Mouse (Mus musculus) forebrain, embryonic 10.5 days (tissue): ENCODE data around the gene Gnai2. TPM values are rescaled to one million over a fixed set of nuclear protein-coding genes. Genes with fewer than 3 reads are reported as not detected.

Experiments
- DNase-seq: peaks from one replicate; pipeline ENCODE4 v3.0.0-alpha.2; 2017; ENCODE audit warnings: low spot score; ENCODE audit errors: extremely low spot score
- H3K27ac ChIP-seq: fragments of 300-500 bp; sonication (generic); 2 replicates; pipeline ENCODE4 v1.5.1; 2016; ENCODE audit warnings: mild to moderate bottlenecking
- H3K27me3 ChIP-seq: fragments of 300-500 bp; sonication (generic); 2 replicates; pipeline ENCODE4 v1.6.1; 2016; ENCODE audit warnings: mild to moderate bottlenecking; ENCODE audit not compliant: poor library complexity, severe bottlenecking
- H3K36me3 ChIP-seq: fragments of 300-500 bp; sonication (generic); replicated peaks from 2 replicates; pipeline ENCODE4 v1.6.1; 2016; ENCODE audit warnings: mild to moderate bottlenecking, moderate library complexity
- H3K4me1 ChIP-seq: fragments of 300-500 bp; sonication (generic); 2 replicates; pipeline ENCODE4 v1.6.1; 2016
- H3K4me3 ChIP-seq: fragments of 300-500 bp; sonication (generic); 2 replicates; pipeline ENCODE4 v1.5.1; 2016; ENCODE audit warnings: mild to moderate bottlenecking, moderate library complexity
- H3K9me3 ChIP-seq: fragments of 300-500 bp; sonication (generic); 2 replicates; pipeline ENCODE4 v1.6.1; 2016; ENCODE audit warnings: mild to moderate bottlenecking, moderate library complexity
- WGBS: fragments of 180-500 bp; shearing (Covaris S2); methylation state at CpG from one replicate; pipeline ENCODE4 v1.1.7; 2016; 5-methylcytosine and 5-hydroxymethylcytosine counted together
- polyA plus RNA-seq: library from polyadenylated mRNA; unstranded; fragments of >200 nt; fragmentation: Nextera tagmentation; extraction: Ambion mirVana; gene quantifications from 2 replicates; pipeline ENCODE4 v1.2.1, GENCODE M21; 2016

Gene Gnai2
- polyA plus RNA-seq, 1 experiment from 2014 or later: 533 TPM

DNA sequence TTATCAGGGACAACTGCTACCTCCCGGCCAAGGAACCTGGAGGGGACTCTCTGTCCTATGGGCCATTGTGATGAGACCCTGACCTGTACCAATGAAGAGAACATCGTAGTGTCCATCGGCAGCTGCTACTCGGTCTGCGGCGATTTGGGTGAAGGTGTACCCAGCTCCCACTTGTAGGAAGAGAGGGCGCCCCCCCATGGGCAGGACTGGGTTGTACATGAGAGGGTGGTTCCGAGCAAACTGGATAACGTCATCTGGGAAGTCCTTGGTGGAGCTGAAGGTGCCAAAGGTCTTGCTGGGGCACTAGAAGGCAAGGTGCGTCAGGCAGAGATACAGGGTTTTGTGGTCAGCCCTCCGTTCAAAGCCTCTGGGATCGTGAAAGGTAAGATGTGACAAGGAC is 34.4 kb downstream of the Gnai2 start:
- Histone ChIP-seq H3K4me3 (no peak overlapping the region), H3K9me3 (no peaks in the 10 kb centered on the region), H3K36me3 (no peaks in the 10 kb centered on the region), H3K27me3 (peaks cover 54% of the 10 kb centered on the region), H3K27ac (no peak overlapping the region), H3K4me1 (peaks cover 50% of the 10 kb centered on the region)
- 83% methylated on average over 12 of the region's 12 CpGs for WGBS
- no peak for DNase-seq

GRCm38 (mm10) chr9:107599842-107600241 is 35.3 kb downstream of the Gnai2 start:
- H3K27me3 ChIP-seq: peaks cover 45% of the 10 kb centered on the region
- no peak for DNase-seq
- H3K27ac ChIP-seq: no peak overlapping the region
- H3K36me3 ChIP-seq: peaks cover 2% of the 10 kb centered on the region
- 75% methylated on average over 14 of the region's 14 CpGs for WGBS
- H3K4me1 ChIP-seq: peaks cover 41% of the 10 kb centered on the region
- no peaks in the 10 kb centered on the region for H3K9me3 ChIP-seq
- H3K4me3 ChIP-seq: no peak overlapping the region

- peaks cover 37% of the 10 kb centered on the region for H3K4me1 ChIP-seq
- 92% methylated on average over 9 of the region's 9 CpGs for WGBS
Observed at GRCm38 (mm10) chr9:107599433-107599832, 35.7 kb downstream of the Gnai2 start.

DNA sequence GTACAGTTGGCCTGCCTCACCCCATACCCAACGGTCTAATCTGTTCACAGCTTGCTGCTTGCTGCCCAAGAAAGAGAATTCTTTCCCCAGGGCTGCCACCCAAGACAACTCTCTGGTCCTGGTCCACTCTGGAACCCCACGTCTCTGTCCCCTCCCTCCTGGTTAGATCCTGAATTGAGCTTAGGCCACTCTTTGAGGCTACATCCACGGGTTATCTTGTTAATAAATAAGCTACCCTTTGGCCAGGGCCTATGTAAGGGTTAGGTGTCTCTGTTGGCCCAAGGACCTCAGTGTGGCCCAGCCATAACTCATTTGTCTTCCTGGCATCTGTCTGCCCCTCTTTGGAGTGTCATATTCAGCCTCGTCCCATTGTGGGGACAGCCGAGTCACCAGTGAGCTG is 36.8 kb downstream of the Gnai2 start:
- H3K27ac ChIP-seq: peak overlapping the region; percentile 2; the same call in 1 of the 2 replicates
- no peak overlapping the region for H3K4me3 ChIP-seq
- no peak for DNase-seq
- H3K27me3 ChIP-seq: peaks cover 31% of the 10 kb centered on the region
- WGBS: 83% methylated on average over 5 of the region's 5 CpGs
- H3K36me3 ChIP-seq: peaks cover 16% of the 10 kb centered on the region
- H3K4me1 ChIP-seq: peaks cover 35% of the 10 kb centered on the region
- H3K9me3 ChIP-seq: no peaks in the 10 kb centered on the region

More at GRCm38 (mm10) chr9:107599433-107599832, 35.7 kb downstream of the Gnai2 start:
- Histone ChIP-seq H3K27ac (no peak overlapping the region), H3K27me3 (peaks cover 41% of the 10 kb centered on the region), H3K36me3 (peaks cover 6% of the 10 kb centered on the region), H3K9me3 (no peaks in the 10 kb centered on the region), H3K4me3 (no peak overlapping the region)
- no peak for DNase-seq

GRCm38 (mm10) chr9:107596619-107597569 is 38.3 kb downstream of the Gnai2 start:
- WGBS: 95% methylated on average over 11 of the region's 11 CpGs
- Histone ChIP-seq H3K4me1 (peaks cover 25% of the 10 kb centered on the region), H3K4me3 (no peak overlapping the region), H3K36me3 (peaks cover 31% of the 10 kb centered on the region), H3K27ac (no peak overlapping the region), H3K9me3 (no peaks in the 10 kb centered on the region), H3K27me3 (peaks cover 27% of the 10 kb centered on the region)
- no peak for DNase-seq

DNA sequence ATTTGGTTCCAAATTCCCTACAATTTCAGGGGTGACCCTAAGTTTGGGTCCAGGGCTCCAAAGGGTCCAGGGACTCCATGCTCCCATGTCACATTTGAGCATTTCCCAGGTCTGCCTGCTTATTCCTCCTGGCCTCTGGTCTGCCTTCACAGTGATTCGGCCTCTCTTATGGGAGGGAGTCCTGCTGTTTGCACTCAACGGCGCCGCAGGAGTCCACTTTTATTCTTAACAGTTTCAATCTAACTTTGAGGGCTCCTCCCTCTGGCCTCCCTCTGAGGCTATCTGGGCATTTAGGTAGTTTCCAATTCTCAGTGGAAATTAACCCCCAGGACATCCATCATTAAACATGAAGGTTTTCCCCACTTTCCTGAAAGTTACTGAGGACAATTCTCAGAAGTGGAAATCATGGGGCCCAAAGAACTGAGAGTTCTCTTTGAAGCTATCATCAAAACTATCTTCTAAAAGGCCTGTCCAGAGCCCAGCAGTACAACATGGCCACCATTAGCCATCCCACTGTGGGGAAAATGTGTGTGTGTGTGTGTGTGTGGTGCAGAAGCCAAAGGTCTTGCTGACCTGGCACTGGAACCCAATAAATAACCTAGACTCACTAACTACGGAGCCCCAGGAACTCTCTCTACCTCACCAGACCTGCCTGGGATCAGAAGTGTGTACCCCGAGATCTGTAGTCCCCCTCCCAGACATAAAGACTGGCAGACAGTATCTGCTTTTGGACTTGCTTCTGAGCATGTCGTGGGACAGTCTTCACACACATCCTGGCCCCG is 40.7 kb downstream of the Gnai2 start:
- 76% methylated on average over 8 of the region's 8 CpGs for WGBS
- H3K4me3 ChIP-seq: no peak overlapping the region

DNA sequence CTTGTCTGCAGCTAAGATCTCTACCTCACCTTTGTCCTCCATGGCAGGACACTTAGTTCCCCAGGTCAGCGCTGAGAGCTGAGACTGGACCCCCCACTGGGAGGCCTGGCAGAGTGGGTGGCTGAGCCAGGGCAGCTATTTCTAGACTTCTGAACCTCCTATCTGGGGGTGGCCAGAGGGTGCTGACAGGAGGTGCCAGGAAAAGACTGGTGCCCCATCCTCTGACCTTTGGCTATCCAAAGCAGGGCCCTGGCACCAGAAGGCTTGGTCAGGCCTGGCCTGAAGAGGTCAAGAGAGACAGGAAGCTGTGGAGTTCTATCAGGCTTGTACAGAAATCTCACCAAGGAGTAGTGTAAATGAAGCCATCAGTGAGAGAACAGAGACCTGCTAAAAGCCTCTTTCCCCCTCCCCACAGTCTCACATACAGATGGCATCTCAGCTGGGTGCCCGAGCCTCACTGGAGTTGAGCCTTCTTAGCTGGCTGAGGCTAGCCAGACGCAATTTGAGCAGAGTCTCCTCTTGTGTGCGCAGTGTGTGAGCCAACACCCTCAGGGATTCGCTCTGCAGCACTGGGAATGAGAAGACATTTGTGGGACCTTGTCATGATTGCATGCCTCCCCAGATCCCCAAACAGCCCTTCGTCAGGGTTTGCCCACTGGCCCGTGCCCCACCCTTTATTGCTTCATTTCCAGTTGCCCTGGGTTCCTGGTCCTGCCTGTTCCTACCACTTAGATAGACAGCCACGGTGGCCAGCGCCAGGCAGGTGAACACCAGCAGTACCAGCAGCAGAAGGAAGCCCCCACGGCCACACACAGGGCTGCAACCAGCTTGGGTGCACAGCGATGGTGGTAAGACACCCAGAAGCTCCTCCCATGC is 41.8 kb downstream of the Gnai2 start:
- WGBS: 81% methylated on average over 11 of the region's 11 CpGs
- H3K4me1 ChIP-seq: peaks cover 30% of the 10 kb centered on the region
- DNase-seq: no peak
- no peak overlapping the region for H3K4me3 ChIP-seq
- H3K9me3 ChIP-seq: no peaks in the 10 kb centered on the region
- no peaks in the 10 kb centered on the region for H3K27me3 ChIP-seq
- no peak overlapping the region for H3K27ac ChIP-seq
- H3K36me3 ChIP-seq: peaks cover 59% of the 10 kb centered on the region

More for the DNA sequence above, 40.7 kb downstream of the Gnai2 start:
- H3K4me1 ChIP-seq: peaks cover 20% of the 10 kb centered on the region
- peaks cover 10% of the 10 kb centered on the region; the same call in 1 of the 2 replicates for H3K27me3 ChIP-seq
- DNase-seq: no peak
- no peak overlapping the region for H3K27ac ChIP-seq
- peaks cover 55% of the 10 kb centered on the region for H3K36me3 ChIP-seq
- no peaks in the 10 kb centered on the region for H3K9me3 ChIP-seq

- Histone ChIP-seq H3K9me3 (no peaks in the 10 kb centered on the region), H3K4me3 (no peak overlapping the region), H3K4me1 (peaks cover 46% of the 10 kb centered on the region), H3K27ac (no peak overlapping the region), H3K27me3 (no peaks in the 10 kb centered on the region), H3K36me3 (peaks cover 59% of the 10 kb centered on the region)
- 97% methylated on average over 6 of the region's 6 CpGs for WGBS
- no peak for DNase-seq
Observed at GRCm38 (mm10) chr9:107590773-107591060, 44.5 kb downstream of the Gnai2 start.

GRCm38 (mm10) chr9:107590058-107590772 is 45.0 kb downstream of the Gnai2 start:
- DNase-seq: no peak
- whole genome bisulfite sequencing: 94% methylated on average over 25 of the region's 25 CpGs
- H3K4me3 ChIP-seq: 0 out of 2 replicates have a peak overlapping the region, but pooled peaks have one; percentile 1
- H3K36me3 ChIP-seq: peaks cover 59% of the 10 kb centered on the region
- H3K4me1 ChIP-seq: peaks cover 46% of the 10 kb centered on the region
- H3K9me3 ChIP-seq: no peaks in the 10 kb centered on the region
- no peaks in the 10 kb centered on the region for H3K27me3 ChIP-seq
- no peak overlapping the region for H3K27ac ChIP-seq

DNA sequence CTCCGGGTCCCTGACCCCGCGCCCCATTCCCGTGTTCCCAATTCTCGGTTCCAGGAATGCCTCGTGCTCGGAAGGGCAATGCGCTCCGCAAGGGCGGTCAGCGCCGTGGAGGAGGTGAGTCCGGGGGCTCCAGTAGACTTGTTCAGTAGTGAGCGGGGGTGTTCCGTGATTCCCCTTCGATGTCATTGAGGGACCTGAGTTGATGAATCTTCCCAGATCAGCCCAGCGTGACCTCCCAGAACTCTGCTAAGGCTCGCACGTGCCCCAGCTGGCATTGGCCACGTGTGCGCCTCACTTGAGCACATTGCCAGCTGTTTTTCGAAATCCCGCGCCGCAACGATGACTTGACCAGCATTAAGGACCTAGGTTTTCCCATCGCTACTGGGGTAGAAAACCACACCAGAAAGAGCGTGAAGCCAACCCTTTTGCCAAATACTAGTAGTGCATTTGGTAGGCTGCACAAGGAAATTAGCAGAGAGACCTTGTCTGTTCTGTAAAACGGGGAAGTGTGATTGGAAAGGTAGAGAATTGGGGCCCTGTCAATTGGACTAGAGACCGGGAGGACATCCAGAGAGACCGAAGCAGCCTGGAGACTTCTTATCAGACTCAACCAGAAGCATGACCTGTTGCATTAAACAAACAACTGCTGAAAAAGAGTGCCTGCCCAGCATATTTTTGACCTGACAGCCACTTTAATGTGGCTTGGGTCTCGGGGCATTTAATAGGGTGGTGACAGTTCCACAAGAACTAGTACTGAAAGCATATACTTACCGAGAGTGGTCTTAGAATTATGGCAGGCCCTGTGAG is 47.1 kb downstream of the Gnai2 start:
- Histone ChIP-seq H3K4me3 (peak overlapping the region; percentile 82), H3K36me3 (peaks cover 48% of the 10 kb centered on the region), H3K9me3 (no peaks in the 10 kb centered on the region), H3K4me1 (peaks cover 33% of the 10 kb centered on the region), H3K27ac (peak overlapping the region; percentile 90), H3K27me3 (no peaks in the 10 kb centered on the region)
- DNase-seq: no peak
- WGBS: 7% methylated on average over 33 of the region's 33 CpGs
